Mouse (Mus musculus) gonadal fat pad, adult 2 months (tissue): Measurements from ENCODE around the gene Fcrlb. TPM values are rescaled to one million over a fixed set of nuclear protein-coding genes. Genes with fewer than 3 reads are reported as not detected.
A peak's percentile ranks its signal among the peaks of the same experiment; 100 is the strongest.

Source experiments
- DNase-seq: peaks from one replicate; pipeline ENCODE4 v3.0.0-alpha.2; 2012; ENCODE audit warnings: low read depth
- polyA plus RNA-seq: library from polyadenylated mRNA; depleted of rRNA; stranded (reverse); fragments of >200 nt; gene quantifications from 2 replicates; pipeline ENCODE4 v1.2.3, GENCODE M21; 2012; rRNA removed

The Fcrlb gene
- polyA plus RNA-seq, 1 experiment: 0.14 TPM

DNA sequence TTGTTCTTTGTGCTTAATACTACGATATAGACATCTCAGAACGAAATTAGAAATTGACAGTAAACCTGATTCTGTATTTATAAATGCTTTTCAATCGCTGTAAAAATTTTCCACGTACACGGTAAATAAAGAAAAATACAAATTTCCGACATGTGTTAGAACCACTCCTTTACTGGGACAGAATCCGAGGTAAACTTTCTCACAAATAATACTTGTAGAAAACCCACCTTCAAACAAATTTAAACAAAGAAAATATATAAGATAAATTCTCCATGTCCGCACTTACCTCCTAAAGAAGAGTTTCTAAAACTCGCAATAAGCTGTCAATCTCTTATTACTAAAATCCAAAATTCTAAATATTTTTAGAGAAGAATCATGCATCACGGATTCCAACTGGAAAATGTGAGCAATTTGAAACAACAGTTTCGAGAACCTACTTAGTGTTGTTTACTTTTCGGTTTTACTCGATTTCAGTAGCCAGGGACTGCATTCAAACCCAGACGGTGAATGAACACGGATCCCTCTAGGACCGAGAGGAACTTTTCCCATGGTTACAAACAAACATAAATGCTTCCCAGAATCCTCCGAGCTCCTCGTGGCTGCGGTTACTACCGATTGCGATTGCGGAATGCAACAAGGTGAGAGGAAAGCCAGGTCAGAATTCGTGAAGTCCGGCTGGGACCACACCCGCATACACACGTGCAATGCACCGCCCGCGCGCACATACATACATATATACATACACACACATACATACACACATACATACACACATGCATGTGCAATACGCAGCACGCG, 44.4 kb downstream of the Fcrlb start:
- peak; percentile 81 for DNase-seq

DNA sequence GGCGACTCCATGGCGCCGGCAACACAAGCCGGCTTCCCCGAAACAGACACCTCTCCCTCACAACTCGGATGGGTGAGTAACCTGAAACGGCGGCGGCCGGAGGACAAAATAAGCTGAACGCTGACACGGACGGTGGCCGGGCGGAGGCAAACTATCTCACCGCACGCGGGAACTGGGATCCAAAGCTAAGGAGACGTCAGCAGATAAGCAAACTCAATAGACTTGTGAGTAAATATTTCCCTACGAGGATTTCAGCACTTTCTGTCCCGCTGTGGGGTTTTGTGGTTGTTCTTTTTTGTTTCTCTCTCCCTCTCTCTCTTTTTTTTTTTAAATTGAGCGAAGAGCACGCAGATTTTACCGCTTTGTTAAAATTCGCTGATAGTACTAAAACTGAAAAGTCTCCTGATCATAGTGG, 45.0 kb downstream of the Fcrlb start, which contains the start of gene Atf6:
Atf6 (minus strand) TSS at position 81 of the 415 bp plus-strand sequence.
- DNase-seq: peak; percentile 56

DNA sequence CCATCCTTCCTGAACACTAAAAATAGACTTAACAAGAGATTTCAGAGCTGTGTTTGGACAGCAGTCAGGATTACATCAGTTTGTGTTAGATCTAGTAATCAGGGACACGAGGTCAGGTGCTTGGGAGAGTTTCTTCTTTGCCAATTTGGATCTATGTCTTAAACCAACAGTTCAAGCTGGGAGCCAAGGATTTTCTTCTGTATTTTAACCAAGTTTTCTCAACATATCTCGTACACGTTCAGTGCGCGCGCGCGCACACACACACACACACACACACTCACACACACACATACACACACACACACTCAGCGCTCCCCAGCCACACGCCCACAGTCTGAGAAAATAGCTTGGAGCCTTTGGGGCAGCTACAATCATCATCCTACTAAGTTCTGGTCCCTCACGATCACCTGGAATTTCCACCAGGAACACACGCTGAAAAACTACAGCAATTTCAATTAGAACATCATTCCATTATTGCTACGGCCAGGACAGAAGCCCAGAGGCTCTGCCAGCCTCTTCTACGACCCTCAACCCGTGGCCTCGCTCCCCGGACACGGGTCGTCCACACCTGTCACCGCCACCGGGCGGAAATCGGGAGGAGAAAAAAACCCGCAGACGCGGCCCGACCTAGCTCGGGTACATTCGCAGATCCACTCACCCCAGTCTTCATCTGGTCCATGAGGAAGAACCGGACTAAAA, 45.6 kb downstream of the Fcrlb start:
- no peak for DNase-seq

DNA sequence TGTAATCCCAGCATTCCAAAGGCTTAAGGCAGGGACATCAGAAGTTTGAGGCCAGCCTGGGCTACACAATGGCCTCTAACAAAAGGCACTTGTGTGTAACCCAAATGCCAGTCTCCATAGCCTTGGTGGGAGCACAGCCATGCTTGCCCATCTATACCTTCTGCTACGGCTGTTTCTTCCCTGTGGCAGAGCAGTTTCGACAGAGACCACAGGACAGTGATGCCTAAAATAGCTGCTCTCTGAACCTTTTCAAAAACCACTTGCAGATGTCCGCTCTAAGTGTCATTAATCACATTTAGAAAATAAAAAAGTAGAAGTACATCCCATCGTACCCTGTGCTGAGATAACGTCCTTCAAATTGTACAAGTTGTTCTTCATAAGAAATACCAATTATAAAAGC, 47.3 kb downstream of the Fcrlb start:
- DNase-seq: no peak

DNA sequence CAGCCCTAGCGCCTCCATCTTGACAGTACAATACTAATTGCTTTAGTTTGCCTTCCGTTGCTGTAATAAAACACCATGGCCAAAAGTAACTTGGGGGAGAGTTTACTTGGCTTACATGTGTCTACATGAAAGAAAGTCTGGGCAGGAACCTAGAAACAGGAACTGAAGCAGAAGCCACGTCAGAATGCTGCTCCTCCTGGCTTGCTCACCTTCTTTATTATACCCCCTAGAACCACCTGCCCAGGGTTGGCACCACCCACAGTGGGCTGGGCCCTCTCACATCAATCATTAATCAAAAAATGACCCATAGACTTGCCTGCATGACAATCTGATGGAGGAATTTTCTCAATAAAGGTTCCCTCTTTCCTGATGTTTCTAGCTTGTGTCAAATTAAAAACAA, 48.0 kb downstream of the Fcrlb start:
- no peak for DNase-seq

DNA sequence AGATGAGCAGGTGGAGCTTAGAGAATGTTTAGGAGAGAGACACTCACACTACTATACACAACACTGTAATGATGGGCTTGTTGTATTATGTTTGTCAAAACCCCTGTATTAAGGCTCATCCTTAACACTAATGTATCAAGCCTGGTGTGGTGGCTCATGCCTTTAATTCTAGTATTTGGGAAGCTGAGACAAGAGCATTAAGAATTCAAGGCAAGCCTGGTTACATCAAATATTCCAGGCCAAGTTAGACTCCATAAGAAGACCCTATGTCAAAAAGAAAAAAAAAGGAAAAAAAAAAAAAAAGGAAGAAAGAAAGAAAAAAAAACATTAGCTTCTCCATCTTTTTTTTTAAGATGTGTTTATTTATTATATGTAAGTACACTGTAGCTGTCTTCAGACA, 48.5 kb downstream of the Fcrlb start:
- DNase-seq: no peak

DNA sequence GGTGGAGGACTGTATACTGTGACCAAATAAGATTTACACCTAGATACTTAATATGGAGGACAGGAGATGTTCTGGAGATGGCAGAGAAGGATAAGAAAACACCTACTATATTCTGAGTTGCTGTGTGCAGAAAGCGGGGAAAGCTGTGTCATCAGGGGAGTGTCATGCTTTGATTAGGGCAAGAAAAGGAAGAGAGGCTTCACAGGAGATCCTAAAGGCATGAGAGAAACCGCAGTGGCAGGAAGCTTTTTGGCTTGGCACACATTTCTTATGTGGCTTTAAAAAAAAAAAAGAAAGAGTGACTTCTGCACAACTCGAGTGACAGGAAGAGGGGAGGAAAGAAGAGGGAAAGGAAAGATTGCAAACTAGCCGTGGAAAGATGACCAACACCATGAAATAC, 49.7 kb downstream of the Fcrlb start:
- DNase-seq: no peak

DNA sequence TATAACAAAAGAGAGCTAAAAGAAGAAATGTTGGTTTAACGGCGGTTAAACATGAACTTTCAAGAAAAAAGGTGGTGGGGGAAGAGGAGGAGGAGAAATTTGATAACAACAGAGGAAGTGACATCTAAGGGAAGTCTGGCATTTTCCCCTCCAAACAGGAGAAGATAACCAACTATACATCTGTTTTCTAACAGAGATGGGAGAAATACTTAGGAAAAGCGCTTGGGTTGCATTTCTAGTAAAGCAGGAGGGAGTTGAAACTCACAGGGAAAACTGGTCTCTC, 50.4 kb downstream of the Fcrlb start:
- DNase-seq: no peak

DNA sequence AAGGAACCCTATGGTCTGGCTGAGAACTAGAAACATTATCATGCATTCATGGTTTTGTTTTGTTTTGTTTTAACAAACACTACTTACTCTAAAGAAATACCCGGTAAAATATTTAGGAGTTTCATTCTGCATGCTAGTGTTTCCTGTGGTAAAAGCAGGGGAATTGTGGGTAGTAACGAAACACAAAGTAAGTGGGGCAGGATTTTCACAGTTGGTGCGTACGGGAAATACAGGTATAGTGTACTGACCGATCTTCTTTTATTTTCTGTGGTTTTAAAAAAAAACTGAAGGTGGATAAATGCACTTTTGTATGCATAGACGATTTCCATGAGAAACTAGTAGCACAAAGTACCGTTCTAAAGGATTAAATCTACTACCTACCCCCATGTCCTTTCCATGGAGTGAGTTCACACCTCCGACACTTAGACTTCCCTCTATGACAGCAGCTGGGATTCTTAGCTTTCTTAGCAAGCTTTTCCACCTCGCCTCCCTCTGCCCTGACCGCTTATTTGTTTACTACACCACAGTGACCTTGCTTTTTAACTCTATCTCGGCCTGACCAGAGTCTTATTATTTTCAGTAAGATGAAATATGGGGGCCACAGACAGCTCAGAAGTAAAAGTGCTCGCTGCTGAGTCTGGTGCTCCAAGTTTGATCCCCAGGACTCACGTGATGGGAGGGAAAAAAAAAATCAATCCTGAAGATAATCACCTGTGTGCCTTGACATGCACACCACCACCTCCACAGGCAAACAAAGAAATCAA, 50.9 kb downstream of the Fcrlb start:
- no peak for DNase-seq

DNA sequence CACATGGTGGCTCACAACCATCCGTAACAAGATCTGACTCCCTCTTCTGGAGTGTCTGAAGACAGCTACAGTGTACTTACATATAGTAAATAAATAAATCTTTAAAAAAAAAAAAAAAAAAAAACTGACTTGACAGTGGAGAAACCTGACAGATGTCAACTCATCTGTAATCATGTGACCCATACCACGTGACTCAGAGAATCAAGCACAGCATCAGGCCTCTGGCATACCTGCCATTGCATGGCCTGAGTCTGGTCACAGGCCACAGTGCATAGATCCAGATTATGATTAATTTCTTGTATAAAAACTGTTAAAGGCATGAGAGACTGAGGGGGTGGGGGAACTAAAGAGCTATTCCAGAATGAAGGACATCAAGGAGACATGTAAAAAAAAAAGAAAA, 53.9 kb downstream of the Fcrlb start:
- DNase-seq: no peak

DNA sequence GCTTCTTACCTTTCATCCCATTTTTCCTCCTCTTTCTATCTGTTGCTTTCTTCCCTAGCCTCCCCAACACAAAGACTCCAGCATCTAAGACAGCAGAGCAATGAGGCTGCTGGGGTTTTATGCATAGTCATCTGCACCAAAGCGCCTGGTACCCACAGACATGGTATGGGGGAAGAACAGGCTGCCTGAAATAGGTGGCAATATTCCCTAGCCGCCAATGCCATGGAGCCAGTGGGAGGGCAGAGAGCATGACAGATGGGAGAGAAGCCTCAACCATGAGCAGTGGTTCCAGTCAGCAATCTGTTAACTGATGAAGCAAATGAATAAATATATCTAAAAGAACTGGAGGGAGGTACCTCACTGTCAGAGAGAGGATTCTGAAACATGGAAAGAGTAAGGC, 55.4 kb downstream of the Fcrlb start:
- no peak for DNase-seq

Other genes with a start within 250 kb of the Fcrlb start
- 23.1 and 23.4 TPM in 2 replicates for gene Atf6, start 45.2 kb downstream of the Fcrlb start, polyA plus RNA-seq
- 1.4 and 1.5 TPM in 2 replicates for gene Gm26620, start 27.9 kb downstream of the Fcrlb start, polyA plus RNA-seq
- 15.6 and 15.9 TPM in 2 replicates for gene Dusp12, start 27.4 kb downstream of the Fcrlb start, polyA plus RNA-seq
- 0.53 and 0.91 TPM in 2 replicates for gene Fcrla, start 14.6 kb upstream of the Fcrlb start, polyA plus RNA-seq
- 43.9 and 56.3 TPM in 2 replicates for gene Fcgr2b, start 63.6 kb upstream of the Fcrlb start, polyA plus RNA-seq
- gene Fcgr4, start 106.0 kb upstream of the Fcrlb start, polyA plus RNA-seq: 1.5 TPM in 2 replicates
- 20.4 and 28.6 TPM in 2 replicates for gene Fcgr3, start 152.0 kb upstream of the Fcrlb start, polyA plus RNA-seq
- 12.0 and 21.2 TPM in 2 replicates for gene Cfap126, start 201.0 kb upstream of the Fcrlb start, polyA plus RNA-seq
- 248 and 250 TPM in 2 replicates for gene Sdhc, start 237.7 kb upstream of the Fcrlb start, polyA plus RNA-seq
- gene Mpz, start 237.8 kb upstream of the Fcrlb start, polyA plus RNA-seq: 2.3 and 2.9 TPM in 2 replicates